ENCODE assay signal across 8 mouse cellular contexts in the genomic region with DNA sequence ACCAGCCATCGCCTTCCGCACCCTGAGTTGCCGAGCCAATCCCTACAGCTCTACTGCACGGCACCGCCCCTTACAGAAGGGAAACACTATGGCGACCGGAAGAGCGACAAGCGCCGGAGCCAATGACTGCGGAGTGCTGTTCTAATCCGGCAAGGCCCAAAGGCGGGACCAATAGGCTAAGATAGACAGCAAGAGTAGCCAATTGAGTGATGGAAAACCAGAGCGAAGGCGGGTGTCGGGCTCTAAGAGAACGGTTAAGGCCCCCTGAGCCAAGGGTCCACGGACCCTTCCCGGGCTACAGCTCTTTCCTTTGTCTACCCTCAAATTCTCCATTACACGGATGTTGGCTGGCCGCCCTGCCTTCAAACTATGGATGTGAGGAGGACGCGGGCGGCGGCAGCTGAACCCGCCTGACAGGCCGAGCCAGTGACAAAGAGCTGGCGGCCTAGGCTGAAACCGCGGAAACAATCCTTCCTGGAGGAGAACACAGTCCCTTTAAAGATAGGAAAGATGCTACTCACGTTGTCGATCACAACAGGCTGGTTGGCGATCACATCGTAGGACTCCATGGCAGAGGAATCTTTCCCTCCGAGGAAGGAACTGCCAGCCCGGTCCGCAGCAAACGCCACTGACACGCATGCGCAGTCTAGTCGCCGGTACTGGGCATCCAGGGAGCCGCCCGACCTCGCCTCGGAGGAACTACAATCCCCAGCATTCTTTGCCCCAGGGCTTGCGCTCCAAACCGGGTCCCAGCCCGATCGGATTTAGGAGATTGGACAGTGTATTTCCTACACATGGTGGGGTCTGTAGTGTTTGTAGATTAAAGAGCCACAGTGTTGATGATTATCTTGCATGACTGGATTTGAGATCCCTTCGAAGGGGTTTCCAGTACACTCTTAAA. TPM values are rescaled to one million over a fixed set of nuclear protein-coding genes. Genes with fewer than 3 reads are reported as not detected.
DNase-seq lines count a peak whose midpoint lies in the region; ATAC-seq and TF ChIP-seq lines count a peak whose summit lies in the region.

Actr1a (minus strand) TSS at position 640 of the 901 bp plus-strand sequence.

- H3K9me3 ChIP-seq in E14TG2a.4 (ENCODE audit: low read length), result no peaks in the 10 kb centered on the region
- H3K9me3 ChIP-seq in forebrain, embryonic 13.5 days (replicated peaks), result no peaks in the 10 kb centered on the region
- no peaks in the 10 kb centered on the region for H3K9me3 ChIP-seq in liver, postnatal 0 days (ENCODE audit: low read length)
- no peaks in the 10 kb centered on the region for H3K9me3 ChIP-seq in neural tube, embryonic 14.5 days (ENCODE audit: control insufficient read depth, low read length)

- H3K4me1 ChIP-seq in E14TG2a.4 (replicated peaks; ENCODE audit: low read depth, low read length), result peaks cover 48% of the 10 kb centered on the region
- peaks cover 50% of the 10 kb centered on the region for H3K4me1 ChIP-seq in forebrain, embryonic 13.5 days
- peaks cover 22% of the 10 kb centered on the region for H3K4me1 ChIP-seq in liver, postnatal 0 days (ENCODE audit: insufficient read depth)
- peaks cover 40% of the 10 kb centered on the region for H3K4me1 ChIP-seq in neural tube, embryonic 14.5 days (ENCODE audit: control insufficient read depth, insufficient read depth, low read length)

- WGBS in forebrain, embryonic 13.5 days, result under 1% methylated on average over 51 of the region's 51 CpGs
- under 1% methylated on average over 51 of the region's 51 CpGs for WGBS in large intestine, adult 2 months
- under 1% methylated on average over 51 of the region's 51 CpGs for WGBS in liver, postnatal 0 days (ENCODE audit: insufficient replicate concordance)
- under 1% methylated on average over 51 of the region's 51 CpGs for WGBS in neural tube, embryonic 14.5 days

- DNase-seq in c-Kit-positive CD71-positive TER-119-positive erythroid progenitor cells, embryonic 14.5 days (ENCODE audit: low spot score), result peak; percentile 100
- peak; percentile 98 for DNase-seq in heart, postnatal 10 days
- peak; percentile 99 for DNase-seq in large intestine, adult 2 months (ENCODE audit: low read depth, low spot score)
- DNase-seq in liver, postnatal 0 days, result peak; percentile 96
- peak; percentile 97 for DNase-seq in testis, postnatal 10 days (ENCODE audit: low spot score)

- ATAC-seq in forebrain, embryonic 13.5 days, result peak; percentile 97
- ATAC-seq in liver, postnatal 0 days, result peak; percentile 92
- ATAC-seq in neural tube, embryonic 14.5 days (ENCODE audit: low read depth), result peak; percentile 97

- peaks cover 20% of the 10 kb centered on the region for H3K27me3 ChIP-seq in E14TG2a.4 (ENCODE audit: insufficient read depth, low read length)
- H3K27me3 ChIP-seq in forebrain, embryonic 13.5 days, result no peaks in the 10 kb centered on the region
- no peaks in the 10 kb centered on the region for H3K27me3 ChIP-seq in liver, postnatal 0 days (ENCODE audit: insufficient read depth, low read length)
- no peaks in the 10 kb centered on the region for H3K27me3 ChIP-seq in neural tube, embryonic 14.5 days (ENCODE audit: control insufficient read depth, insufficient read depth, low read length)

- no peak for TF ChIP-seq CTCF in E14TG2a.4 (conservative IDR thresholded peaks at IDR 0.05; ENCODE audit: low read length)
- TF ChIP-seq CTCF in liver, postnatal 0 days (IDR thresholded peaks at IDR 0.05; ENCODE audit: low read depth), result no peak

- TF ChIP-seq EP300 in liver, postnatal 0 days (IDR thresholded peaks at IDR 0.05; ENCODE audit: low read depth), result no peak

- peaks cover under 1% of the 10 kb centered on the region; the same call in 1 of the 2 replicates for H3K36me3 ChIP-seq in E14TG2a.4 (ENCODE audit: insufficient read depth, low read length)
- H3K36me3 ChIP-seq in forebrain, embryonic 13.5 days (ENCODE audit: poor library complexity, severe bottlenecking), result peaks cover 4% of the 10 kb centered on the region; the same call in 1 of the 2 replicates
- 0 out of 2 replicates have a peak, but pooled peaks cover 7% of the 10 kb centered on the region for H3K36me3 ChIP-seq in liver, postnatal 0 days (replicated peaks; ENCODE audit: insufficient read depth, low read length)
- no peaks in the 10 kb centered on the region for H3K36me3 ChIP-seq in neural tube, embryonic 14.5 days (ENCODE audit: control insufficient read depth, insufficient read depth, low read length)

- peak within 1 kb of the TSS; percentile 97 for H3K4me3 ChIP-seq in E14TG2a.4 (replicated peaks; ENCODE audit: low read length)
- peak within 1 kb of the TSS; percentile 87 for H3K4me3 ChIP-seq in forebrain, embryonic 13.5 days
- peak within 1 kb of the TSS; percentile 84 for H3K4me3 ChIP-seq in liver, postnatal 0 days (ENCODE audit: low read depth, low read length)
- peak within 1 kb of the TSS; percentile 79 for H3K4me3 ChIP-seq in neural tube, embryonic 14.5 days (ENCODE audit: low read depth, low read length)

- H3K27ac ChIP-seq in forebrain, embryonic 13.5 days, result peak within 1 kb of the TSS; percentile 84
- H3K27ac ChIP-seq in liver, postnatal 0 days (ENCODE audit: low read depth), result peak within 1 kb of the TSS; percentile 70
- peak within 1 kb of the TSS; percentile 89 for H3K27ac ChIP-seq in neural tube, embryonic 14.5 days (ENCODE audit: low read depth, low read length)

- H3K4me2 ChIP-seq in forebrain, embryonic 13.5 days, result peak within 1 kb of the TSS; percentile 91
- peak within 1 kb of the TSS; percentile 100 for H3K4me2 ChIP-seq in liver, postnatal 0 days (ENCODE audit: low read depth, low read length)
- peak within 1 kb of the TSS; percentile 94 for H3K4me2 ChIP-seq in neural tube, embryonic 14.5 days (ENCODE audit: low read depth, low read length)

- peak within 1 kb of the TSS; percentile 83 for H3K9ac ChIP-seq in forebrain, embryonic 13.5 days
- H3K9ac ChIP-seq in liver, postnatal 0 days (replicated peaks), result peak within 1 kb of the TSS; percentile 70
- peak within 1 kb of the TSS; percentile 85 for H3K9ac ChIP-seq in neural tube, embryonic 14.5 days (replicated peaks; ENCODE audit: low read depth, low read length)

- intact Hi-C loops in heart, postnatal 10 days (cut with DNase I), result loop anchor here (1.0 to 2.0 kb wide), 3 partner anchors 25 to 107 kb away; no protein-coding TSS in a partner anchor

RNA-seq across cellular contexts. Expression of gene Actr1a, which starts in this region (rescaled TPM):
- polyA plus RNA-seq in forebrain, embryonic 13.5 days (2015; fragmentation: Nextera tagmentation; extraction: Ambion mirVana), result 285 and 307 TPM in 2 replicates
- total RNA-seq in heart, postnatal 10 days (2021), result 100 to 1,000 TPM; 122 to 124 TPM
- polyA plus RNA-seq in large intestine, adult 2 months (2012; rRNA removed), result 105 and 119 TPM in 2 replicates
- 31.8 and 35.4 TPM in 2 replicates for polyA plus RNA-seq in liver, postnatal 0 days (2015; fragmentation: Nextera tagmentation; extraction: Ambion mirVana)
- 320 and 344 TPM in 2 replicates for polyA plus RNA-seq in neural tube, embryonic 14.5 days (2014; fragmentation: Nextera tagmentation; extraction: Ambion mirVana)

Comparison
In these comparisons a context has a peak if more than half of its experiments do, and no peak if none do; other contexts are left out.
1. Peak in every context shown above with its lines: DNase-seq, ATAC-seq, H3K4me3 ChIP-seq and H3K27ac ChIP-seq.